Mouse (Mus musculus) CH12F3 (cell line): ENCODE results near the gene Ier5.

Experiments
- in situ Hi-C: fragments of 300-500 bp; cut with MboI; formaldehyde crosslinking; loops from 2 replicates; pipeline ENCODE4 v1.14.3; 2020; ENCODE audit warnings: low sequenced_read_pairs

The Ier5 gene

GRCm38 (mm10) chr1:155099280-155099848 is at the start of gene Ier5:
Ier5 (minus strand) TSS chr1:155099636.
- in situ Hi-C loops, result loop anchor here (5.0 kb wide), 1 partner anchor 47 kb away; no protein-coding TSS in a partner anchor

GRCm38 (mm10) chr1:155147228-155147627 is 47.8 kb upstream of the Ier5 start:
- in situ Hi-C loops, result no loop called here

GRCm38 (mm10) chr1:155146572-155146980 is 47.1 kb upstream of the Ier5 start, which contains the start of gene Mr1:
Mr1 (minus strand) TSS chr1:155146814.
- in situ Hi-C loops, result no loop called here

- in situ Hi-C loops, result no loop called here
Observed at GRCm38 (mm10) chr1:155145620-155146019, 46.2 kb upstream of the Ier5 start.

GRCm38 (mm10) chr1:155140076-155140475 is 40.6 kb upstream of the Ier5 start:
- in situ Hi-C loops, result no loop called here

- in situ Hi-C loops, result no loop called here
Observed at GRCm38 (mm10) chr1:155138795-155139194, 39.4 kb upstream of the Ier5 start.

- in situ Hi-C loops, result no loop called here
Observed at GRCm38 (mm10) chr1:155134866-155135265, 35.4 kb upstream of the Ier5 start.

GRCm38 (mm10) chr1:155127429-155127934 is 28.0 kb upstream of the Ier5 start:
- in situ Hi-C loops, result no loop called here

- in situ Hi-C loops, result no loop called here
Observed at GRCm38 (mm10) chr1:155126716-155127115, 27.3 kb upstream of the Ier5 start.

- in situ Hi-C loops, result no loop called here
Observed at GRCm38 (mm10) chr1:155124397-155124796, 25.0 kb upstream of the Ier5 start.

- in situ Hi-C loops, result no loop called here
Observed at GRCm38 (mm10) chr1:155121977-155122939, 22.8 kb upstream of the Ier5 start.

- in situ Hi-C loops, result no loop called here
Observed at GRCm38 (mm10) chr1:155119719-155120118, 20.3 kb upstream of the Ier5 start.

GRCm38 (mm10) chr1:155113946-155114345 is 14.5 kb upstream of the Ier5 start:
- in situ Hi-C loops, result no loop called here

- in situ Hi-C loops, result no loop called here
Observed at GRCm38 (mm10) chr1:155112875-155113274, 13.4 kb upstream of the Ier5 start.

- in situ Hi-C loops, result no loop called here
Observed at GRCm38 (mm10) chr1:155112118-155112517, 12.7 kb upstream of the Ier5 start.

GRCm38 (mm10) chr1:155111491-155111890 is 12.1 kb upstream of the Ier5 start:
- in situ Hi-C loops, result no loop called here

GRCm38 (mm10) chr1:155109387-155110350 is 10.2 kb upstream of the Ier5 start:
- in situ Hi-C loops, result no loop called here

- in situ Hi-C loops, result no loop called here
Observed at GRCm38 (mm10) chr1:155108412-155108811, 9.0 kb upstream of the Ier5 start.

GRCm38 (mm10) chr1:155107843-155108242 is 8.4 kb upstream of the Ier5 start:
- in situ Hi-C loops, result no loop called here

- in situ Hi-C loops, result no loop called here
Observed at GRCm38 (mm10) chr1:155106310-155106709, 6.9 kb upstream of the Ier5 start.

- in situ Hi-C loops, result no loop called here
Observed at GRCm38 (mm10) chr1:155103991-155104390, 4.6 kb upstream of the Ier5 start.
